Mouse (Mus musculus): ENCODE results near the gene Ubxn1. TPM values are rescaled to one million over a fixed set of nuclear protein-coding genes. Genes with fewer than 3 reads are reported as not detected.
A peak's percentile ranks its signal among the peaks of the same experiment; 100 is the strongest.
"Not testable (repeated sequence)": the region's sequence is repeated elsewhere in the genome, so short reads cannot be mapped to it uniquely, and the experiment has no call there.

Gene Ubxn1
- polyA plus RNA-seq, 1 experiment, result 137 TPM

DNA sequence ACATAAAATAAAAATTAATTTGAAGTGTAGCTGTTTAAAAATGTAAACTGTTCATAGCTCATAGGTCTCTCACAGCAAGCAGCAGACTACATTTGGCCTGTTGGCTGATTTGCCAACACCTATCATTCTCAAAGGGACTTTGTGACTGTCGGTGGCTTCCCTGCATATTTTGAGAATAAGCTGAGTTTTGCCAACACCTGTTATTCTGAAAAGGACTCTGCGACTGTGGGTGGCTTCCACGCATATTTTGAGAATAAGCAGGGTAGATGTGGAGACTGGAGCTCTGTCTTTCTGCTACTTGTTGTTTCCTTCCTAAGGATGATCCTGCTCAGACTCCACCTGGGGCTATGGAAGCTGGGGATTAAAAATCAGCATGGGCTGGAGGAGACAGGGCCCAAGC is 18.2 kb upstream of the Ubxn1 start:
- no peak for DNase-seq (ENCODE audit: extremely low spot score in 1 of 2, low spot score in 1 of 2)

DNA sequence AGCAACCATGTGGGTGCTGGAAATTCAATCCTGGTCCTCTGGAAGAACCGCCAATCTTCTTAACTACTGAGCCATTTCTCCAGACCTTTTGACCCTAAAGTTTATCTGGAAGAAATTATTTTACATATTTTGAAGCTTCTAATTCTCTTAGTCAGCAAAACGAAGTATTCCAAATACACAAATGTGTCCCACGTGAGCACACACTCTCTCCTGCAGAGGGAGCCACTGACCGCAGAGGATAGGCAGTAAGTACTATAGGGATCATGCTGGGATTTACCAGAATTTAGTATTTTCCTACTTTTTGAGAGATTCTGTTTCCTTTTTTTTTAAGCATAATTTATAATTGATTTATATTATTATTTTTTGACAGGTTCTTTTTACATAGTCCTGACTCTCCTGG is 13.6 kb upstream of the Ubxn1 start:
- DNase-seq (ENCODE audit: extremely low spot score in 1 of 2, low spot score in 1 of 2), result no peak

GRCm38 (mm10) chr19:8859018-8859417 is 12.3 kb upstream of the Ubxn1 start:
- no peak for DNase-seq (ENCODE audit: extremely low spot score in 1 of 2, low spot score in 1 of 2)

- no peak for DNase-seq (ENCODE audit: extremely low spot score in 1 of 2, low spot score in 1 of 2)
Observed at GRCm38 (mm10) chr19:8864265-8864664, 7.0 kb upstream of the Ubxn1 start.

- DNase-seq (ENCODE audit: extremely low spot score in 1 of 2, low spot score in 1 of 2), result not testable (repeated sequence)
Observed at GRCm38 (mm10) chr19:8870381-8870780, 915 bp upstream of the Ubxn1 start.

DNA sequence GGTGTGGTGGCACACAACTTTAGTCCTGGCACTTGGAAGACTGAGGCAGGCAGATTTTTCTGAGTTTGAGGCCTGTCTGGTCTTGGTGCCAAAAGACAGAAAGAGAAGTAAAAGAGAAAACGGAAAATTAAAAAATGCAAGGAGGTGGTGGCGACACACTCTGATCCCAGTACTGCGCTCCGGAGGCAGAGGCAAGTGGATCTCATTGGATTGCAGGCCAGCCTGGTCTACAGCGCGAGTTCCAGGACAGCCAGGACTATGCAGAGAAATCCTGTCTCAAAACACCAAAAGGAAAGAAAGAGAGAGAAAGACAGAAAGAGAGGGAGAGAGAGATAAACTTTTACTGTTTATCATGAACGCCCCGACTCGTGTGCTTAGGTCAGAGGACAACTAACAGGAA is 458 bp upstream of the Ubxn1 start:
- no peak for DNase-seq (ENCODE audit: extremely low spot score in 1 of 2, low spot score in 1 of 2)

DNA sequence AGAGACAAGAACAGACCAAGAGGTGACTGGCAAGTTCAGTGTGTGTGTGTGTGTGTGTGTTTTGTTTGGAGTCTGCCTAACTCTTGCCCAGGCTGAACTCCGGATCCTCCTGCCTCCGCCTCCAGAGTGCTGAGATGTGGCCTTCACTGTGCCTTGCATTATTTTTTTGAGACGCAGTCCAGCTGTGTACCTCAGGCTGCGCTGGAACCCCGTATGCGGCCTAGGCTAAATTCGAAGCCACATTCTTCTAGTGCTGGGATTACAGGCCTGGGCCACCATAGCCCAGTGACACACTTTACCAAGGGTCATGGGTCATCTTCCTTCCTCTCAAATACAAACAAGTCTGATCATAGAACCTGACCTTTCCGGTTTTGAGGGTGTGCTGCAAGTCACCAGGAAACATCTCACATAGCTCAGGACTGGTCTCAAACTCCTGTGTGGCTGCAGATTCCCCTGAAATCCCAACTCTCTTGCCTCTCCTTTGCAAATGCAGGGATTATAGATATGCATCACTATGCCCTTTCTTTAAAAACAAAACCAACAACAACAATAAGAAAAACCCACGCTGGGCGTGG is 1.1 kb downstream of the Ubxn1 start:
- no peak for DNase-seq (ENCODE audit: extremely low spot score in 1 of 2, low spot score in 1 of 2)

GRCm38 (mm10) chr19:8875031-8875430 is 3.7 kb downstream of the Ubxn1 start:
- DNase-seq (ENCODE audit: extremely low spot score in 1 of 2, low spot score in 1 of 2), result no peak

DNA sequence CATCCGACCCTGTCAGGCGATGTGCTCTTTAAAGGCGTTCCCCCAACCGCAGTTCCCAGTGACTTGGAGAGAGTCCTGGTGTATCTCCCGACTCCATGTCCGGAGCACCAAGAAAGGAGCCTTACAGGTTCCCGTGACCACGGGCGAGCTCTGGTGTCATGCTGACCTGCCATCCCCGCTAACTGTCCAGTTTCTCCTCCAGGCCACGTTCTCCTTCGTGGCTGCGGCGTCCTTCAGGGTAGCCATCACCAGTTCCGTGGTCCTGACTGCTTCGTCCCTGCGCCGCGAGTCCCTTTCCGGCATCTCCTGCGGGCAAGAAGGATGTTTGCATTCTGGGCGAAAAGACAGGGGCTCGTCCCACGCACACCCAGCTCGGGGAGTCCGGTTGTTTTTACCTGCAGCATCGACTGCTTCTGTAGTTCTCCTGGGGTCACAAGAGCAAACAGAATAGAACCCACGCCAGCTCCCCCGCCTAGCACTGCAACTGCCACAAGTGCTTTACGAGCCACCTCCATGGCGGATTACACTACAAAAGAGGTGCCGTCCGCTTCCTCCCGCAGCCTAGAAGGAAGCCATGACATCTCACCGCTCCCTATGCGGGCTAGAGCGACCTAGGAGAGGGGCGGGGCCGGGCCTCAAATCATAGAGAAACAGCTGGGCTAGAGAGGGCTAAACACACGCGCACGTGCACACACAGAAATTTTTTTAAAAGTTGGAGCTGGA is 9.2 kb downstream of the Ubxn1 start, which contains the start of gene Uqcc3:
Uqcc3 (minus strand) TSS at position 613 of the 723 bp plus-strand sequence.
- DNase-seq (ENCODE audit: extremely low spot score in 1 of 2, low spot score in 1 of 2), result peak; percentile 88 to 93

GRCm38 (mm10) chr19:8881034-8881392 is 9.7 kb downstream of the Ubxn1 start:
- no peak for DNase-seq (ENCODE audit: extremely low spot score in 1 of 2, low spot score in 1 of 2)

DNA sequence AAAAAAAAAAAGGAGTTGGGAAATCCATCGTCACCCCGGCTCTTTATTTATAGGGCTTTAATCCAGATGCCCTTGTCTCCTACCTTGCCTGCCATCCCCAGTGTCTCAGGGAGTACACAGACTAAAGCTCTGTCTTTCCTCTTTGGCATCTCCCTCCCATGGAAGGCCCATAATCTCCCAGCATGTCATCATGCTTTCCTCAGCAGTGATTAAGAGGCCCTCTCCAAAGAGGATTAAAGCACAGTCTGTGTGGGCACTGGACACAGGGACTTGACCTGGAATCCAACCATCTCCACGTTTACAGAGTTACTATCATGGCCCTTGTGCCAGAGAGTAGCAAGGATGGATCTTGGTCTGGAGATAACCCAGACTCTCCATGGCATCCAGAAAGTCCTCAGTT is 12.3 kb downstream of the Ubxn1 start, which contains the start of the genes Lbhd1 and Gm49403:
Lbhd1 (plus strand) TSS at position 117 of the 400 bp plus-strand sequence.
Gm49403 (plus strand) TSS at position 315 of the 400 bp plus-strand sequence.
- DNase-seq (ENCODE audit: extremely low spot score in 1 of 2, low spot score in 1 of 2), result no peak

DNA sequence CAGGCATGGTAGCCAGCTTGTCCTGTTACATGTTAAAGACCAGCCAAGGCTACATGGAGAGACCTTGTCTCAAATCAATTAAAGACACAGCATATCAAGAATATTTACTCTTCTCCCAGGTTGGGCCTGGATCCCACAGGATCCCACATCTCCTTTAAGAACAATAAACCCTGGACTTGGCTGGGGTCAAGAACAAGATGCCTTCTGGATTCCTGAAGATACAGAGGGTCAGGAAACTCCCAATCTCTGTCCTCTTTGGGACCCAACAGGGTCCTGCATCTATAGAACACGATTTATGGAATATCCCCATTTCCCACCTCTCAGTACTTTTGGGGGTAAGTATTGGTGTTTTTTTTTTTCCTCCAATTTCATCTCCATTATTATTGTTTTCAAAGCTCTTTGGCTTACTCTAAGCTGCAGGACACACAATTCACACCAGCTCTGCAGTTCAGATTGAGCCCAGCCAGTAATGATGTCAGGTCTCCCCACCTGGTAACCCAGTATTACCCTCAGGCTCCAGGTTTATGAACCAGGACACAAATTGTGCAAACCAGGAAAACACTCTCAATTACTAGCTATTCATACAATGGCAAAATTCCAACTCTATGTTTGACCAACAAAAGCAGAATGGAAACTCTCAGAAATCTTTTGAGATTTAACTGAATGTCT is 15.8 kb downstream of the Ubxn1 start:
- no peak for DNase-seq (ENCODE audit: extremely low spot score in 1 of 2, low spot score in 1 of 2)

DNA sequence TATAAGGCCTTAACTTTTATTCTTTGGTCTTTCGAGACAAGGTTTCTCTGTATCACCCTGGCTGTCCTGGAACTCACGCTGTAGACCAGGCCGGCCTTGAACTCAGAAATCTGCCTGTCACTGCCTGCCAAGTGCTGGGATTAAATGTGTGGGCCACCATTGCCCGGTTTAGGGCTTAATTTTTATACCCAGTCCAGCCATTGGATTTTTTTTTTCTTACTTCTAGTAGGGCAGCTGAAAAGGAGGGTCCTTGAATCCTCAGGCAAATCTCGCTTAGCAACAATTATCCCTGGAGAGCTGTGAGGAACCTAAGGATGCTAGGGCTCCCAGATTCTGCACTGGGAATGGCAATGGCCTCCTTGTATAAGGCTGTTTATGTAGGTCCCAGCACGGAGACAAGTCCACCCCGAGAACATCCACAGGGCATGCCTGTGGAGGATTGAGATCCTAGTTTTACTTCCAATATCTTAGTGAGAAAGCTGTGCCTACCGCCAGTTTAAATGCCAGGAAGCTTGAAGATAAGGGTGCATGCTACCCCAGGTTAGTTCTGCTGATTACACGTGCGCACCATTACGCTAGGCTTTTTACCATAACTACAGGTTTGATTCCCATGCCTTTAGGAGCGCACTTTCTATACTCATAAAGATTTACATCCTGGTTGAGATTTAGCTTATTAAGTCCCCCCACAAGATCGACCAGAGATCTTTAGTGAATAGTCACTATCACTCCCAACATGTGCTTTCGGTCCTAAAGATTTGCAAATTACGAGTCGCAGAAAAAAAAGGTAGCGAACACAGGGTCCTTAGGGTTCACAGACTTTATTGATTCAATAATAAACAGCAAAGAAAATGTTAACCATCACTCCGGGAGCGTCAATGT is 16.5 kb downstream of the Ubxn1 start:
- DNase-seq (ENCODE audit: extremely low spot score in 1 of 2, low spot score in 1 of 2), result no peak

- DNase-seq (ENCODE audit: extremely low spot score in 1 of 2, low spot score in 1 of 2), result peak; percentile 88 to 96
Observed at GRCm38 (mm10) chr19:8888511-8889385, 17.5 kb downstream of the Ubxn1 start, which contains the start of the genes 1810009A15Rik and Gm49416. TSS of gene 1810009A15Rik (plus strand) at chr19:8888853. TSS of gene Gm49416 (plus strand) at chr19:8888926.

GRCm38 (mm10) chr19:8892829-8893766 is 21.8 kb downstream of the Ubxn1 start, which contains the start of gene Ints5:
TSS of gene Ints5 (plus strand) at chr19:8893005.
- peak; percentile 69 to 92 for DNase-seq (ENCODE audit: extremely low spot score in 1 of 2, low spot score in 1 of 2)

GRCm38 (mm10) chr19:8895397-8895960 is 24.2 kb downstream of the Ubxn1 start:
- no peak for DNase-seq (ENCODE audit: extremely low spot score in 1 of 2, low spot score in 1 of 2)

GRCm38 (mm10) chr19:8896231-8896630 is 24.9 kb downstream of the Ubxn1 start:
- DNase-seq (ENCODE audit: extremely low spot score in 1 of 2, low spot score in 1 of 2), result not testable (repeated sequence)

Measured in frontal cortex, adult 2 months (tissue).